Mouse (Mus musculus): ENCODE measurements at regions not wholly inside any gene's neighbourhood (a gene's known extent, or its start where the extent isn't known, plus 50 kb on each side); places are given as distances from the start of the nearest gene placed in this dataset.
A peak's percentile ranks its signal among the peaks of the same experiment; 100 is the strongest.
"Not testable (repeated sequence)": the region's sequence is repeated elsewhere in the genome, so short reads cannot be mapped to it uniquely, and the experiment has no call there.

- Histone ChIP-seq H3K9ac (no peak overlapping the region), H3K36me3 (ENCODE audit: insufficient read depth) (no peaks in the 10 kb centered on the region), H3K4me3 (ENCODE audit: low read depth, low read length) (no peak overlapping the region), H3K4me1 (ENCODE audit: insufficient read depth) (no peaks in the 10 kb centered on the region), H3K27ac (ENCODE audit: low read depth) (no peak overlapping the region), H3K4me2 (no peak overlapping the region), H3K9me3 (ENCODE audit: low read depth, low read length) (no peaks in the 10 kb centered on the region), H3K27me3 (ENCODE audit: insufficient read depth, low read length) (no peaks in the 10 kb centered on the region)
- WGBS, result 0% methylated on average over 1 of the region's 1 CpGs
- ATAC-seq (ENCODE audit: insufficient read depth), result no peak
- TF ChIP-seq CTCF (IDR thresholded peaks at IDR 0.05; ENCODE audit: low read depth), result no peak
- DNase-seq, result peak; percentile 20
These were observed 155.4 kb upstream of the Ajap1 start for GRCm38 (mm10) chr4:153637989-153638388.

GRCm38 (mm10) chr4:153651849-153652248, 169.2 kb upstream of the Ajap1 start:
- DNase-seq (peak; percentile 5), ATAC-seq (ENCODE audit: insufficient read depth) (no peak)
- H3K4me2 ChIP-seq, result no peak overlapping the region
- no peak overlapping the region for H3K4me3 ChIP-seq (ENCODE audit: low read depth, low read length)
- no peaks in the 10 kb centered on the region for H3K4me1 ChIP-seq (ENCODE audit: insufficient read depth)
- H3K9me3 ChIP-seq (ENCODE audit: low read depth, low read length), result no peaks in the 10 kb centered on the region
- 3% methylated on average over 5 of the region's 5 CpGs for WGBS
- no peaks in the 10 kb centered on the region for H3K36me3 ChIP-seq (ENCODE audit: insufficient read depth)
- TF ChIP-seq CTCF (IDR thresholded peaks at IDR 0.05; ENCODE audit: low read depth), result no peak
- no peaks in the 10 kb centered on the region for H3K27me3 ChIP-seq (ENCODE audit: insufficient read depth, low read length)
- H3K9ac ChIP-seq, result no peak overlapping the region
- no peak overlapping the region for H3K27ac ChIP-seq (ENCODE audit: low read depth)

GRCm38 (mm10) chr4:153652841-153653240, 170.2 kb upstream of the Ajap1 start:
- H3K4me2 ChIP-seq, result no peak overlapping the region
- ATAC-seq (ENCODE audit: insufficient read depth), result no peak

DNA sequence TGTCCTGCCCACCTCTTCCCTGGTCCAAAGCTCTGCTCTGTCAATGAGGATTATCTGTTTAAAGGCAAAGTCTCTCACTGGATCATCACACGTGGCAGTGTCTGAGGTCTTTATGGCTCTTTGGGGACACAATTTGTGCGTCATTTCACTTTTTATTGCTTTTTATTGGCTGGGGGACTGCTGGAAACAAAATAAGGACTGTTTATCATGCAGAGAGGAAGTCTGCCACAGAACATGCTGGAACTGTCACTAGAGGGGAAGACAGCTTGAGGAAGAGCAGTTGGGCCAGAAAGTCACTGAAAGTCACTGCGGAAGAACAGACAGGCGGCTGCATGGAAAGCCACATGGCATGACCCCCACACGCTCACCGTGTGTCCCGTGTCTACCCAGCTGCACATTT, 180.1 kb upstream of the Ajap1 start:
- WGBS, result 78% methylated on average over 7 of the region's 7 CpGs
- ATAC-seq (ENCODE audit: insufficient read depth) (no peak), DNase-seq (no peak)
- H3K4me1 ChIP-seq (ENCODE audit: insufficient read depth), result no peaks in the 10 kb centered on the region
- no peaks in the 10 kb centered on the region for H3K27me3 ChIP-seq (ENCODE audit: insufficient read depth, low read length)
- H3K4me2 ChIP-seq, result no peak overlapping the region
- H3K27ac ChIP-seq (ENCODE audit: low read depth), result no peak overlapping the region
- no peaks in the 10 kb centered on the region for H3K36me3 ChIP-seq (ENCODE audit: insufficient read depth)
- H3K9me3 ChIP-seq (ENCODE audit: low read depth, low read length), result no peaks in the 10 kb centered on the region
- no peak for TF ChIP-seq CTCF (IDR thresholded peaks at IDR 0.05; ENCODE audit: low read depth)
- no peak overlapping the region for H3K4me3 ChIP-seq (ENCODE audit: low read depth, low read length)
- H3K9ac ChIP-seq, result no peak overlapping the region

More at GRCm38 (mm10) chr4:153652841-153653240, 170.2 kb upstream of the Ajap1 start:
- H3K4me1 ChIP-seq (ENCODE audit: insufficient read depth), result no peaks in the 10 kb centered on the region
- H3K9me3 ChIP-seq (ENCODE audit: low read depth, low read length), result no peaks in the 10 kb centered on the region
- WGBS, result 79% methylated on average over 11 of the region's 11 CpGs
- H3K27me3 ChIP-seq (ENCODE audit: insufficient read depth, low read length), result no peaks in the 10 kb centered on the region
- DNase-seq, result no peak
- H3K27ac ChIP-seq (ENCODE audit: low read depth), result no peak overlapping the region
- H3K36me3 ChIP-seq (ENCODE audit: insufficient read depth), result no peaks in the 10 kb centered on the region
- no peak overlapping the region for H3K4me3 ChIP-seq (ENCODE audit: low read depth, low read length)
- no peak overlapping the region for H3K9ac ChIP-seq
- no peak for TF ChIP-seq CTCF (IDR thresholded peaks at IDR 0.05; ENCODE audit: low read depth)

DNA sequence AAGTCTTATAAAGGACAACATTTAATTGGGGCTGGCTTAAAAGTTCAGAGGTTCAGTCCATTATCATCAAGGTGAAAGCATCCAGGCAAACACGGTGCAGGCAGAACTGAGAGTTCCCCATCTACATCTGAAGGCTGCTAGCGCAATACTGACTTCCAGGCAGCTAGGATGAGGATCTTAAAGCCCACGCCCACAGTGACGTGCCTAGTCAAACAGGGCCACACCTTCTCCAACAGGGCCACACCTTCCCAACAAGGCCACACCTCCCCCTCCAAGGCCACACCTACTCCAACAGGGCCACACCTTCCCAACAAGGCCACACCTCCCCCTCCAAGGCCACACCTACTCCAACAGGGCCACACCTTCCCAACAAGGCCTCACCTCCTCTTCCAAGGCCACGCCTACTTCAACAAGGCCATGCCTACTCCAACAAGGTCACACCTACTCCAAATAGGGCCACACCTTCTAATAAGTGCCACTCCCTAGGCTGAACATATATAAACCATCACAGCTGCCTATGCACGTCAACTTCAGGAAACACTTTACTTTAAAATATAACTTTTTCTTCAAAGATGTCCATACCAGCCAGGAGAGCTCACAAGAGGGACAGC, 184.1 kb upstream of the Ajap1 start:
- H3K9me3 ChIP-seq (ENCODE audit: low read depth, low read length); H3K27ac ChIP-seq (ENCODE audit: low read depth); H3K9ac ChIP-seq; ATAC-seq (ENCODE audit: insufficient read depth); H3K36me3 ChIP-seq (ENCODE audit: insufficient read depth); H3K4me3 ChIP-seq (ENCODE audit: low read depth, low read length); DNase-seq; H3K4me2 ChIP-seq; H3K4me1 ChIP-seq (ENCODE audit: insufficient read depth); H3K27me3 ChIP-seq (ENCODE audit: insufficient read depth, low read length): not testable (repeated sequence)
- 64% methylated on average over 6 of the region's 6 CpGs for WGBS

DNA sequence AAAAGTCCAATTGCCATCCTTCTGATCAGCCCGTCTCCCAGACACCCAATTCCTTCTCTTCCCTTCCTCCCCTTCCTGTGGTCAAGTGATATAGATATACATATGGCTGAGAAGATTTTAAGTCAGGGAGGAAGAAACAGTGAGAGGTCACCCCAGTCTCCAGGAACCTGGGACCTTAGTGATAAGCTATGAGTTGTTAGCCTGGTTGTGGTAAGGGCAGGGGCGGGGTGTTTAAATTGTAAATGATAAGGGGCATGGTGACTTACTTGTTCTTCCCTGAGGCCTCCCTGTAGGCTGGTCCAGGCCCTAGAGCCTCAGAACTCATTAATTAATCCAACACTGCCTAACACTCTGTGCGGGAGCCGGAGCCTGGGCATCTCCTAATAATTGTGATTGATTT, 186.5 kb upstream of the Ajap1 start:
- no peak for ATAC-seq (ENCODE audit: insufficient read depth)
- Histone ChIP-seq H3K4me1 (ENCODE audit: insufficient read depth) (no peaks in the 10 kb centered on the region), H3K36me3 (ENCODE audit: insufficient read depth) (no peaks in the 10 kb centered on the region), H3K9me3 (ENCODE audit: low read depth, low read length) (no peaks in the 10 kb centered on the region), H3K4me2 (no peak overlapping the region), H3K4me3 (ENCODE audit: low read depth, low read length) (no peak overlapping the region), H3K27me3 (ENCODE audit: insufficient read depth, low read length) (no peaks in the 10 kb centered on the region), H3K9ac (no peak overlapping the region), H3K27ac (ENCODE audit: low read depth) (no peak overlapping the region)
- no peak for DNase-seq
- no peak for TF ChIP-seq CTCF (IDR thresholded peaks at IDR 0.05; ENCODE audit: low read depth)
- WGBS, result 59% methylated on average over 4 of the region's 4 CpGs

- H3K4me2 ChIP-seq, result no peak overlapping the region
- TF ChIP-seq CTCF (IDR thresholded peaks at IDR 0.05; ENCODE audit: low read depth), result no peak
- H3K4me1 ChIP-seq (ENCODE audit: insufficient read depth), result no peaks in the 10 kb centered on the region
- ATAC-seq (ENCODE audit: insufficient read depth) (no peak), DNase-seq (no peak)
- no peak overlapping the region for H3K27ac ChIP-seq (ENCODE audit: low read depth)
- 78% methylated on average over 13 of the region's 13 CpGs for WGBS
- no peaks in the 10 kb centered on the region for H3K27me3 ChIP-seq (ENCODE audit: insufficient read depth, low read length)
- no peaks in the 10 kb centered on the region for H3K36me3 ChIP-seq (ENCODE audit: insufficient read depth)
- no peak overlapping the region for H3K9ac ChIP-seq
- H3K9me3 ChIP-seq (ENCODE audit: low read depth, low read length), result no peaks in the 10 kb centered on the region
- no peak overlapping the region for H3K4me3 ChIP-seq (ENCODE audit: low read depth, low read length)
These were observed 187.6 kb upstream of the Ajap1 start for GRCm38 (mm10) chr4:153670216-153670615.

- ATAC-seq (ENCODE audit: insufficient read depth), result no peak
- no peaks in the 10 kb centered on the region for H3K27me3 ChIP-seq (ENCODE audit: insufficient read depth, low read length)
- TF ChIP-seq CTCF (IDR thresholded peaks at IDR 0.05; ENCODE audit: low read depth), result no peak
- H3K9ac ChIP-seq, result no peak overlapping the region
- no peaks in the 10 kb centered on the region for H3K36me3 ChIP-seq (ENCODE audit: insufficient read depth)
- no peak overlapping the region for H3K4me2 ChIP-seq
- DNase-seq, result no peak
- H3K4me1 ChIP-seq (ENCODE audit: insufficient read depth), result no peaks in the 10 kb centered on the region
- H3K4me3 ChIP-seq (ENCODE audit: low read depth, low read length), result no peak overlapping the region
- no peak overlapping the region for H3K27ac ChIP-seq (ENCODE audit: low read depth)
- 71% methylated on average over 2 of the region's 2 CpGs for WGBS
- H3K9me3 ChIP-seq (ENCODE audit: low read depth, low read length), result no peaks in the 10 kb centered on the region
These were observed 192.8 kb upstream of the Ajap1 start for GRCm38 (mm10) chr4:153675431-153675830.

Measured in lung, embryonic 14.5 days (tissue).